Mouse (Mus musculus) monocyte, adult 2 months (primary cell): ENCODE results near the gene Ncf1.
A peak's percentile ranks its signal among the peaks of the same experiment; 100 is the strongest.

ENCODE experiments used
- DNase-seq, 2 experiments: peaks; one replicate each; pipeline ENCODE4 v3.0.0; 2022; ENCODE audit warnings: low spot score in 2 of 2, low read depth in 1 of 2

Gene Ncf1

DNA sequence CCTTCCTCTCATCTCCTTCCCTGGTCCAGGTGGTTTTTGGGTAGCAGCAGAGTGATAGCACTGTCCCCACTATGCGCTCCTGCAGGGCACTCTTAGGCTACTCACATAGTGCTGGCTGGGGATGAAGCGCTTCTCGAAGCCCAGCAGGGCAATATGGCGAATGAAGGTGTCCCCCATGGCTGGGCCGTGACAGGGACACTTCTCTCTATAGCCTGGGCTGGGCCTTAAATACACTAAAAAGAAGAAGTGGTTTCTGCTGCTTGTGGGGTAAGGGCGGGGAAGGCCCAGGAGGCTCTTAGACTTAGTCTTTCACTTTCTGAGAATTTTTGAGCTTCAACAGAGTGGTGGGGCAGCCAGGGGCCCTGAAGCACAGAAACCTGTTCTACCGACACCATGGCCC, at the start of gene Ncf1:
TSS of gene Ncf1 (minus strand) at position 235 of the 400 bp plus-strand sequence.
- DNase-seq, result peak; percentile 60 to 72

DNA sequence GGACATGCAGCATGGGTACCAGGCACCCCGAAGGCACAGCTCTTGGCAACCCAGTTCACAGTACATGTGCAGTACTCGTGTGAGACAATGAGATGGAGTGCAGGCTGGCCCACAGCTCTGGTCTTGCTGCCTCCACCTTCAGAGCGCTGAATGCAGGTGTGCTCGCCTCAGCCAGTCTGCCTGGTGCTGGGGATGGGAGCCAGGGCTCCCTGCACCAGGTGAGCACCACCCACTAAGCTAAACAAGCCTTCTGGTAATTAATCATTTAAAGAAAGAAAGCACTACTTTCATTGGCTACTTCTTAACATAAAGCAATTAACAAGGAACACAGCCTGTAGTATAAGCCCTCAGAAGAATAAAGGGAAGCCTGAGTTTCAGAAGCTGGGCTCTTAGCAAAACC, 47.7 kb upstream of the Ncf1 start:
- DNase-seq, result no peak

DNA sequence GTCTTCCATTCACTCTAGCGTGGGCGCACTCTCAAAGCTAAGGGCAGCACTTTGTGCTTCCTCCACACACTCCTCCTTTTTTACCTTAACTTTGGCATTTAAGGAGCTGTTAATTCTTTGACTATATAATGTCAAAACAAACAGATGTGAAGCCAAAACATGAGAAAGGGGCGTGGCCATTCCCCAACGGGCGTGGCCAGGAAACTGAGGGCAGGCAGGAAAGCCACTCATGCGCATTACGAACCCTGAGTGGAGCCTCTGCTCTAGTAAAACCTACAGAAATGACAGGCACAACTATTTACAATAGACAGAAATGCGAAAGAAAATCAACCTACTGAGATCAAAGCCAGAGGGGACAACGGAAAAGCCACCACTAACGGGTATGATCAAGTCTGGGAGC, 46.1 kb upstream of the Ncf1 start:
- DNase-seq, result no peak

DNA sequence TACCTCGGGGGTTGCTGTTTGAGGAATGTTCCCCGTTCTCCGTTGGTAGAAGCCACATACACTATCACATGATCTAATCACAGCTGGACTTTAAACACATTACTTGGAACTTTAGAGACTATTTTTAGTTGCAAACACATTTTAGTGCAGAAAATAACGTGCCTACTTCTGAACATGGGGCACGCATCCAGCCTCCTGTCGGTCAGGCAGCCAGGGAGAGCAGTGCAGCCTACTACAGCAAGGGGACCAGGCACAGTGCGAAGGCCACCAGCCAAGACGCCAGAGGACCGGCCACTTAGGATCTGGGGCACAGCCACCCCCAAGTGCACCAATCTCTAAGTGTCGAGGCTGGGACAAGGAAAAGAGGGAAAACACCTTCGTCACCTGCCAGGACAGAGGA, 45.6 kb upstream of the Ncf1 start:
- no peak for DNase-seq

DNA sequence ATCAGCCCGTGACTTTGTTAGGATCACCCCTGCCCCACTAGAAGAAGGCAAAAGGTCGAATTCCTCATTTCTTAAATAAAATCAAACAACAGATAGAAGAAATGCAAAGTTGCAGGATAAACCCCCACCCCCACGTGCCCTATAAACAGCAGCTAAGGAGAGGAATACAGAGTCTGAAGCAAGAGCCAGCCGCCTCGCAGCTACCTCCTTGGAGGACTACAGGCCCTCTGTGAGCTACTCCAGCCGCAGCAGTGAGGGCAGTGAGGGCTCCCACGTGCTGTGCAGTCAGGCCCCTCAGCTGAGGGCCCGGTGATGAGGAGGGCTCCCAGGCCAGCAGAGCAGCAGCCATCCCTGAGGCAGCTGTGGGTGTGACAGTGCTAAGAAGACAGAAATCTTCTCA, 44.3 kb upstream of the Ncf1 start:
- DNase-seq, result no peak

DNA sequence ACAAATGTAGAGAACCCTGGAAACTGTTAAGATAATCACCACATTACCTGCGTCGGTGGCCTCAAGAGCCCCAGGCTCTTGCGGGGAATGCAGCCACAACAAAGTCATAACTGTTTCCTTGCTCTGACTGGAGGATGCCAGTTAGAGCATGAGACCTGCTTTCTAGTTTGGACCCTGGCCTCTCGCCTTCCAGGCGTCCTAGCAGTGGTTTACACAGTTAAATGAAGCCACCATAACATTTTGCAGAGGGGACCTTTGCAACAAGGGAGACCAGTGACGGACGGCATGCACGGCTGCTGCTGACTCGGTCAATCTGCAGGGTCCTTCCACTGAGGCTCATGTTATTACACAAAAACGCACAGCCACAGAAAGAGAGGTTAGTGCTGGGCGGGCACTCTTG, 43.3 kb upstream of the Ncf1 start:
- DNase-seq, result no peak

DNA sequence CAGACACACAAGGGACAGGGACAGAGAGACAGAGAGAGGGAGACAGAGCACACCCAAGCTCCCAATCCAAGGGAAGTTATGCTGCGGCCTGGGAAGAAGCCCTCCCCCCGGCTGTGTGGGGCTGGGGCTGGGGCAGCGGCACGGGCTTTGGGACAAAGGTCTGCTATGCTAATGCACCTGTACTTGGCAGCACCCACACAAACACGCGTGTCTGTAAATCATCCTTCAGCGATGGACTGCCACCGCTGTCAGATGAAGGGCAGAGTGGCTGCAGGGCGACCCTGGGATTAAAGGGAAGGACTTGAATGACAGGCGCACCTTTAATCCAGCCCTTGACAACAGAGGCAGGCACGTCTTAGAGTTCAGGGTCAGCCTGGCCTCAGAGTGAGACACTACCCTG, 42.0 kb upstream of the Ncf1 start:
- no peak for DNase-seq

DNA sequence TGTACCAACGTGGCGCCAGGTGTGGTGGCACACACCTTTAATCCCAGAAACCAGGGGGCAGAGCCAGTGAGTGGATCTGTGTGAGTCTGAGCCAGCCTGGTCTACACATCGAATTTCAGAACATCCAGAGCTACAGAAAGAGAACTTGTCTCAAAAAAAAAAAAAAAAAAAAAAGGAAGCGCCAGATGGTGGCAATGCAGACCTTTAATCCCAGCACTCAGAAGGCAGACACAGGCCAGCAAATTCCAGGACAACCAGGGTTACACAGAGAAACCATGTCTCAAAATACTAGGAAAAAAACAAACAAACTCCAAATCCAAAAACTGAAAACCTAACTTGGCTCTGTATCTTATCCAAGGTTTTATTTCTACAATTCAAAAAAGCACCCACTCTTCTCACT, 41.1 kb upstream of the Ncf1 start:
- no peak for DNase-seq

DNA sequence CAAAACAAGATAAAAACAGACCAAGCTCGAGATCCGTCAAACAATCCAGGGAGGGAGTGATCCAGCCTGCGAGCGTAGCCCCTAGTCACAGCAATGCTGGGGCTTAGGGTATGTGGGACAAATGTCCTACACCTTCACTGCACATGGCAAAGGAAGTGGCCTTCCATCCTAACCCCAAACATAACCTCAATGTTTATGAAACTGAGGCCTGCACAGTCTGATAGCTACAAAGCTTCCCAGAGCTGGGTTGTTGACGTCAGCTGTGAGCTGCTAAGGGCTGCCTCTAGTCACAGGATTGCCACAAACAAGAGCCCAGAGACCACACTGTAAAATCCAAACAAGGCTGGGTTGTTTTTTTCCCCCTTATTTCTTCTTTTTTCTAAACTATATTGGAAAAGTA, 40.3 kb upstream of the Ncf1 start:
- no peak for DNase-seq

DNA sequence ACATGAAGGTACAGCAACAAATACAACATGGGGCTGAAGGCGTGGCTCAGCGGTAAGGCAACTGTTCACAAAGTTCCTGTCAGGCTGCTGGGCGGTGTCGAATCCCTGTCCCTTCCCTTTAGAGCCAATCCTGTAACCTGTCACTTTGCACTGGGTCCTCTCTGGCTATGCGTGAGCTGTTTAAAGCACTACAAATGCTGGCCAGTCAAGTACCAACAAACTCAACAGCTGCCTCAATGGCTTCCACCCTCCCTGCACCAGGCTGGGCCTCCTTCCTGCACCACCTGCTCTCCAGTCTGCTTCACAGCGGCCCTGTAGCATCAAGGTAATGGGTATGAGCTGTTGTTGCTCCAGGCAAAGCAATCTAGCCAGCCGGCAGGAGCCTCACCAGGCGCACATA, 39.3 kb upstream of the Ncf1 start:
- DNase-seq, result no peak

DNA sequence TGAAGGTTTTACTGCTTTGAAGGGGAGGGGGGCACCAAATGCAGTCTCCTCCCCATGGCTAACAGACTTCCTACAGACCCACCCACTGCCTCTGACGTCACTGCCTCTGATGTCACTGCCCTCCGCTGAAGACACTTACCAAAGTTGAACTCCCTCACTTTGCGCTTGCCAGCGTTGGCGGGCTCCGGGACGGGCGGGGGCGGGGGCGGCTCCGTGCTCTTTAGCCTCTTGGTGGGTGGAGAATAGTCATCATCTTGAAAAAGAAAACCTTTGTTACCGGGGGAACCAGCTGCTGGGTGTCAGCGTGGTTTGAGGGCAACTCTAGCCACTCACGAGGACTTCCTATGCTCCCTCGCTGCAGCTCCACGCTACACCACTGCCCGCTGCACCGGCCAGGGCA, 37.0 kb upstream of the Ncf1 start:
- no peak for DNase-seq

DNA sequence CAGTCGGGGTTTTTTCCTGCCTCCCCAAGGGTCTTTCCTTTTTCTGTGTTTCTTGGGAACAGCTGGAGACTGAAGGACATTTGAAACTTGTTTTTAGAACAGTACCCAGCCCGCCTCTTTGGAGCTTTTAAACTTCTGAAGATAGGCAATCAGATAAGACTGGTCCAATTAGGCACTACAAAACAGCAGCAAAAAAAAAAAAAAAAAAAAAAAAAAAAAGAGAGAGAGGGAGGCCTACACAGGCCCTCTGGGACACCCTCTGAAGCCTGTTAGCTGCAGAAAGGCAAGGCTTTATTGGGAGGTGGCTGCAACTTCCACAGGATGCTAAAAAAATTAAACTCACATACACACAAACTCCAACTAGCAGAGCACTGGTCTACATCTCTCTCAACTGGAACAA, 36.5 kb upstream of the Ncf1 start:
- DNase-seq, result no peak

DNA sequence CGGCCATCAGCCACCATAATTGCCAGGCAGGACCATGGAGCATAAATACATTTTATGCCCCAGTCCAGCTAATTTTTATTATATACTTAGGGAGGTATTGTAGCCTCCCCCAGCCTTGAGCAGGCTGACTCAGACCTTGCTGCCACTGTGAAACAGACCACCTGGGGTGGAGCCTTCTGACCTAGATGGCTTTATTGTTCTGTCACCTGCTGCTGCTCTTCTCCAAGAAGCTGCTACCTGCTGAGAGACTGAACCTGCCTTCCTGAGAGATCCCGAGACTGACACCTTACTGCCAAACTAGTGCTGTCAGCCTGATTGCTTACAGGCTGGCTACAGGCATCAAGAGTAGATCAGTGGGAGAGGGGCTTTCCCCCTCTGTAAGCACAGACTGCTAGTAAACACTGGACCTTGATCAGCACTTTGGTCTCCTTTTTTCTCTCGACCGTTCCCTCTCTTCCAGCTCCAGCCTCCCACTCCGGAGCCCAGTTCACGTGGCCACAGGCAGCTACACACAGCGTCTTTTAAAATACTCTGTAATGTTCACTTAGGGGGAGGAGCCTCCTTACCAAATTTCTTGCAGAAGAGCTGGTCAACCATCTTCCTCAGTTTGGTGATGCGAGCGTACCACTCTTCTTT, 30.7 kb upstream of the Ncf1 start:
- no peak for DNase-seq

DNA sequence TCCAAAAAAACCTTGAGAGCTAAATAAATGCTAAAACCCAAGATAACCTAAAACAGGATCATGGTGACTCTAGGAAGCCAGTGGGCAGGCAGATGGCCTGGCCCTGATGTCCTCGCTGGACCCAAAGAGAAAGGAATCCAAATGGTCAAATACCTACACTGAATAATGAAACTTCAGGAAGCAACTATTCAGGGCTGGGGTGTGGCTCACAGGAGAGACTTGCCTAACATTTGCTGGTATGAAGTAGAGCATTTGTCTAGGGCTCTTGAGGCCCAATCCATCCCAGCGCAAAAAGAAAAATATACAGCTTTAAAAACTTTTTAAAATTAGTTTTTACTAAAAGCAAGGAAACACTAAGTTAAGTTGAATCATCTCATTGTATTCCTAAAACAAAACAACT, 29.5 kb upstream of the Ncf1 start:
- no peak for DNase-seq

DNA sequence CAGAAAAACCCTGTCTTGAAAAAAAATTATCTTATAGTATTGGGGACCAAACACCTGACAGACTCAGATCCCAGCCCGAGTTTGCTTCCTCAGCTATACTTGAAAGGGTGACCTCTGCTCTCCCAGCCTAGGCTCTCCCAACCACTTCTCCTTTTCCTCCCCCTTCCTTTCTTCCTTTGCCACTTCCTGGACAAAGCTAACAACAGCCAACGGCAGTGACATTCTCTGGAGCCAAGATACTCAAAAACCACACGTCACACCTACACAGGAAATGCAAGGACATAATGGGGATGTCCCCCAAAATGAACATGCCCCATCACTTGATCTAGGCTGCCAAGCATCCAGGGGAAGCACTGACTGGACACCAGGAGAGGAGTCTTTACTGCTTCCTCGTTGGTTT, 29.0 kb upstream of the Ncf1 start:
- DNase-seq, result no peak

DNA sequence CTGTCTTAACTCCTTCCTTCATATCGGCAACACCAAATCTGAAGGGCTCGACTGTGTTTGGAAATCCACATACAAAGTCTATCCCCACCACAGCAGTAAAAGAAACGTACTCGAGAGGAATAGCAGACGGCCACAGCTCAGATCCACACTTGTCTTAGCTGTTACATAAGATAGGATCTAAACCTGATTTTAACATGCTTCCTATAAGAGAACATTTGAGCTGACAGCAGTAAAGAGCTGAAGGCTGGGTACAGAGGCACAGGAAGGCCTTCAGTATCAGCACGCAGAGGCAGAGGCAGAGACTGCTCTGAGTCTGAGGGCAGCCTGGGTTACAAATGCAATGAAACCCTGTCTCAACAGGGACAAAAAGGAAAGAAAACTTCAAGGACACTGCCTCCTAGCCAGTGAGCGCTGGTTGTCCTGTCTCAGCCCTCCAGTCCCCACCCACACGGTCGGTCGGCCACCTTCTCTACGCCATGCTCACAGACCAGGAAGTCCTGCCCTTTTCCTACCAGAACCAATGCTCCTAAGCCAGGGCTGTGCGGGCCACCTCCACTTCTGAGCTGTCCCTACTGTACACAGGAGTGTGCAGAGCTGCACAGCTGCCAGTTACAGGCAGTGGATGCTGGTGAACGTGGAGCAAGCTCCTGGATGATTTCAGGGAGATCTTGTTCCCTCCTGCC, 28.1 kb upstream of the Ncf1 start:
- DNase-seq, result no peak

DNA sequence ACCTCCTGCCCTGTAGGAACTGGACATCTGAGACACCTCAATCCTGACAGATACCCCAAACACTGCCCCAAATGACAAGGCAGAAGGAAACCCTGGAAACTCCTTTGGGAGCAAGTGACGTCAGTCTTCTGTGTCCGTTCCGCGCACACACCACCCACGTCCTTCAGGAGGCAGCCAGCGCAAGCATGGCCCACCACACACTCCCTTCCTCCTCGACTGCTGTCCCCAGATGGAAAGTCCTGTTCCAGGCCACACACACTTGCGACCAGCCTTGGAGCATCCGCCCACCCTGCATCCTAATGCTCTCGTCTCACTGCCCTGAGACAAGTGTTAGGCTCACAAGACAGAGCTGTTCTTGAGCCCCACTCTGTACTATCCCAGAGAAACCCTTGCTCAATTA, 25.9 kb upstream of the Ncf1 start:
- DNase-seq, result no peak

DNA sequence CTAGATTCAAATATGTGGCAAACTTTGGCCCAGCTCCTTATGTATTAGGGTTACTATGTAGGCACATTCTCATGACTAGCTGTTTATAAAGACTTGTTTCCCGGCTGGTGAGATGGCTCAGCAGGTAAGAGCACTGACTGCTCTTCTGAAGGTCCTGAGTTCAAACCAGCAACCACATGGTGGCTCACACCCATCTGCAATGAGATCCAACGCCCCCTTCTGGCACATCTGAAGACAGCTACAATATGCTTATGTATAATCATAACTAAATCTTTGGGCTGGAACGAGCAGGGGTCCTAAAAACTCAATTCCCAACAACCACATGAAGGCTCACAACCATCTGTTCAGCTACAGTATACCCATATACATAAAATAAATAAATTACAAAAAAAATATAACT, 24.4 kb upstream of the Ncf1 start:
- no peak for DNase-seq

DNA sequence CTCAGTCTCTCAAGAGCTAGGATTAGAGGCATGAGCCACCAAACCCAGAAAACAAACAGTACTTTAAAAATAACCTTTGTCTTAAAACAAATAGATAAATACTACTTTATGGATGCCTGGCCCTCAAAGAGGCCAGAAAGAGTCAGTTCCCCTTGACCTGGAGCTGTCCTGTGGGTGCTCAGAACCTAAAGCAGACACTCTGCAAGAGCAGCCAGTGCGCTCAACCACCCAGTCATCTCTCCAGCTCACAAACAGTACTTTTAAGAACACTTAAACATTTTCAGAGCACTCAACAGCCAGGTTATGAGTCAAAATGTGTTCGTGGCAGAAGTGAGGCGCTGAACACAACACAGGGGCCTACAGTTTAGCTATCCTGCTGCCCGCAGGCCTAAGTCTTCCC, 21.7 kb upstream of the Ncf1 start:
- no peak for DNase-seq

DNA sequence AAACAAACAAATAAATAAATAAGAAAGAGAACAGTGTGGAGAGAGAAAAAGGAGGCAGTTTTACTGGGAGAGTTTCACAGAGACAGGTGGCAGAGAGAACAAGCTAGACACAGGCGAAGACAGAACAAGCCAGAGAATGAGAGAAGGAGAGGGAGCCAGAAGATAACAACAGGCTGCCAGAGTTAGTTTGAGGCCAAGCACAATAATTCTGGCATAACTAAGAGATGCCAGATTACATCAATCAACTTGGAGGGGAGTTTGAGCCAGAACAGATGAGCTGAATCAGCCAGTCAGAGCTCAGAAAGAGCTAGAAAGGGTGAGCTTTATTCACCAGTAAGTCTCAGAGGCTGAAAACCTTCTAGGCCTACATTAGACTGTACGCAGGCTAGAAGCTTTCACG, 21.2 kb upstream of the Ncf1 start:
- no peak for DNase-seq

DNA sequence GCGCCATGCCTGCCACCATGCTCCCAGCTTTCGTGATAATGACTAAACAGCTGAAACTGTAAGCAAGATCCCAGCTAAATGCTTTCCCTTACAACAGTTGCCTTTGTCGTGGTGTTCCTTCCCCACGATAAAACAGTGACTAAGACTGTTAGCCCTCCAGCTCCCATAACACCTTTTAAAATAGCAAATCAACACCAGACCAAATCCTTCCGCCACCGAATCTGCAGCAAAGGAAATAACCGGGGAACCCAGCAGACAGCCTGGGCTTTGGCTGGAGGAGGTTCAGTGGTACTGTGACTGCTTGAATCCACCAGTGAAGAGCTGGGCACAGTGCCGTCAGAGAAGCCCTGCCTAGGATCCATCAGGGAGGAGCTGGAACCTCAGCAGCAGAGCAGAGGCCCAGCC, 19.8 kb upstream of the Ncf1 start:
- no peak for DNase-seq

DNA sequence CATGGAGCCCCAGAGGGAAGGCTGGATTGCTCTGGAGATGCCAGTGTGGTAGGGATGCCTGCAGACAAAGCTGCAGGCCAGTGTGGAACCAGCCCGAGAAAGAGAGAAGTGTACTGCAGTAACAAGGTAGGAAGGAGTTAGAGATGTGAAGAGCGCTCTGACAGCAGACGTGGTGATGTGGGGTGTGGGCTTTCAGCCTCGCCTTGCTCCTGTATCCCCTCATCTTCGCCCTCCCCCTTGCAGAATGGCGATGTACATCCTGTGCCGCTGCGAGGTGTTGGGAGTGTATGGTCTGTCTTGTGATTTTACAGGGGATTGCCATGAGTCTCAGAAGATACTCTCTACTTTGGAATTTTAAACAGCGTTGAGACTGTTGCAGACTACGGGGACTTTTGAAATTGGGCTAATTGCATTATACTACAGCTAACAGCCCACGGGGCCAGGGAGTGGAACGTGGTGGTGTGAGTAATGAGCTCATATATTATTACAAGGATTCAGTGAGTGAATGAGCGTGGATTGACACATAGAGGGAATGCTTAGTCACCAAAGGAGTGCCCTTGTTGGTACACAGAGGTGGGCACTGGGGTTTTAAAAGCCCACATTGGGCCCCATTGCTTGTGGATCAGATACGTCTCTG, 19.3 kb upstream of the Ncf1 start:
- no peak for DNase-seq

DNA sequence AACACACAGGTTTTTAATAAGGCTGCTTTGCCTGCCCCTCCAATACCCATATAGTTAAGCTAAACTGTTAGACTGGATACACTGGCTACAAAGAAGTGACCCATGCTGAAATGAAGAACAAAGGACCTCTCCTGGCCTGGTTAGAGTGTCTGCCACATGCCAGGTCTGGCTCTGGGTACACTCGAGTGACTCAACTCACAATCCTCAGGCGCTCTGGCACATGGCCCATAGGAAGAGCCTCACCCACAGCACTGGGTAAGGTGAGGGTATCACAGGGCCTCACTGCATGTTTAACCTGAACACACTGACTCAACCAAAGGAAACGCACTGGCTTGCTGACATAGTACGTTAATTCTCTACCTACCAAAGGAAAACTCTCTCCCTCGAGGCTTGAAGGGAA, 16.7 kb upstream of the Ncf1 start:
- DNase-seq, result no peak
